Mouse (Mus musculus) lung, postnatal 0 days (tissue): ENCODE data around the gene Elmo1. TPM values are rescaled to one million over a fixed set of nuclear protein-coding genes. Genes with fewer than 3 reads are reported as not detected.

ENCODE experiments used
- ATAC-seq: fragments of 200-750 bp; cut with Nextera tagmentation; 2 replicates; pipeline ENCODE4 v1.8.0; 2017; ENCODE audit warnings: moderate library complexity
- DNase-seq: peaks from one replicate; pipeline ENCODE4 v3.0.0-alpha.2; 2016; ENCODE audit warnings: low spot score
- H3K27ac ChIP-seq: fragments of 300-500 bp; sonication (generic); 2 replicates; pipeline ENCODE4 v1.5.1; 2014; ENCODE audit warnings: antibody characterized with exemption, mild to moderate bottlenecking, low read length, mixed read lengths
- H3K27me3 ChIP-seq: fragments of 300-500 bp; sonication (generic); replicated peaks from 2 replicates; pipeline ENCODE4 v1.6.1; 2014; ENCODE audit warnings: low read length, mixed read lengths; ENCODE audit not compliant: insufficient read depth
- H3K36me3 ChIP-seq: fragments of 300-500 bp; sonication (generic); 2 replicates; pipeline ENCODE4 v1.6.1; 2014; ENCODE audit warnings: low read length, mixed read lengths; ENCODE audit not compliant: insufficient read depth
- H3K4me1 ChIP-seq: fragments of 300-500 bp; sonication (generic); 2 replicates; pipeline ENCODE4 v1.6.1; 2014; ENCODE audit warnings: antibody characterized with exemption, low read depth, low read length, mixed read lengths; ENCODE audit not compliant: insufficient read depth
- H3K4me2 ChIP-seq: fragments of 300-500 bp; sonication (generic); replicated peaks from 2 replicates; pipeline ENCODE4 v1.6.1; 2014; ENCODE audit warnings: low read depth, mild to moderate bottlenecking, low read length, moderate library complexity, mixed read lengths
- H3K4me3 ChIP-seq: fragments of 300-500 bp; sonication (generic); 2 replicates; pipeline ENCODE4 v1.5.1; 2014; ENCODE audit warnings: low read depth, low read length
- H3K9ac ChIP-seq: fragments of 300-500 bp; sonication (generic); replicated peaks from 2 replicates; pipeline ENCODE4 v1.6.1; 2014; ENCODE audit warnings: low read depth, mild to moderate bottlenecking
- H3K9me3 ChIP-seq: fragments of 300-500 bp; sonication (generic); 2 replicates; pipeline ENCODE4 v1.6.1; 2016; ENCODE audit warnings: low read length, mixed read lengths
- CTCF ChIP-seq: IDR thresholded peaks from 2 replicates; pipeline ENCODE4 v1.5.1; 2016; ENCODE audit warnings: antibody characterized with exemption, mild to moderate bottlenecking
- EP300 ChIP-seq: IDR thresholded peaks from 2 replicates; pipeline ENCODE4 v1.6.1; 2016; ENCODE audit warnings: antibody characterized with exemption, mild to moderate bottlenecking, control low read depth
- WGBS: fragments of 180-500 bp; shearing (Covaris S2); extraction: QIAGEN DNeasy Blood & Tissue Kit; methylation state at CpG from one replicate; pipeline ENCODE4 v1.1.7; 2014; 5-methylcytosine and 5-hydroxymethylcytosine counted together
- polyA plus RNA-seq: library from polyadenylated mRNA; unstranded; fragments of >200 nt; fragmentation: Nextera tagmentation; extraction: Ambion mirVana; gene quantifications from 2 replicates; pipeline ENCODE4 v1.2.1, GENCODE M21; 2015

Gene Elmo1
- polyA plus RNA-seq, 1 experiment from 2014 or later, result 20.8 TPM

DNA sequence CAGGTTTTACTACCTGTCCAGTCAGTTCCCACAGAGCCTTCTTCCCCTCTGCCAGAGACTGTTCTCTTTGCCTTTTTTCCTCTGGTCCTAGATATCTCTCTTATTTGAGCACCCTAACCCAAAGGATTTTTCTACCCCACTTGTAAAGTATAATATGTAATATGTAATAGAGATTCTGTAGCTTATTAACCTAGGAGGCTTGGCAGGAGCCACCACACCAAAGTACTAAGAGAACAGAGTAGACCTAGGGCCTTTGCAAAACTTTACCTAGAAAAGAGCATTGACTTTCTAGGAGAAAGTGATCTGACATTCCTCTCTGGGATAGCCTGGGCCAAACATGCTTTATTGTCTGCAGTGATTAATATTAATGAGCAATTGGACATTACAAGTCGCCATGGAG, 433.3 kb downstream of the Elmo1 start:
- 71% methylated on average over 1 of the region's 1 CpGs for WGBS
- Histone ChIP-seq H3K27me3 (no peaks in the 10 kb centered on the region), H3K27ac (no peak overlapping the region), H3K4me3 (no peak overlapping the region), H3K4me1 (no peaks in the 10 kb centered on the region), H3K4me2 (no peak overlapping the region), H3K9ac (no peak overlapping the region), H3K9me3 (no peaks in the 10 kb centered on the region), H3K36me3 (no peaks in the 10 kb centered on the region)
- no peak for DNase-seq
- ATAC-seq, result no peak
- TF ChIP-seq EP300 (no peak), CTCF (no peak)

DNA sequence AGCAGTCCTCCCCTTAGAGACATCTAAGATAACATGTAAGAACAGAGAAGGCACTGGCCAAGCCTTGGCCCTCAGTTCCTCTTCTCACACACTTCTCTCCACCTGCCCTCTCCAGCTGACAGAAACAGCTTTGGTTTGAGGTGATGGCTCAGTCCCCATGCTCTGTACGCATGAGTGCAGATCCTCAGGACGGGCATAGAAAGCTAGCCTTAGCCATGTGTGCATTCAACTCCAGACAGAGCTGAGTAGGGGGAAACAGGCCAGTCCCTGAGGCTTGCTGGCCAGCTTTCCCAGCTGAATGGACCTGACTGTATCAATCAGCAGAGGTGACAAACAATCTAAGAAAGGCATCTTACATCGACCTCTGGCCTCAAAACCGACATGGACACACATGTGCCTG, 435.4 kb downstream of the Elmo1 start:
- TF ChIP-seq EP300 (no peak), CTCF (no peak)
- ATAC-seq, result no peak
- no peak for DNase-seq
- no peaks in the 10 kb centered on the region for H3K9me3 ChIP-seq
- no peak overlapping the region for H3K4me3 ChIP-seq
- H3K4me1 ChIP-seq, result no peaks in the 10 kb centered on the region
- H3K36me3 ChIP-seq, result no peaks in the 10 kb centered on the region
- no peak overlapping the region for H3K27ac ChIP-seq
- H3K27me3 ChIP-seq, result no peaks in the 10 kb centered on the region
- H3K4me2 ChIP-seq, result no peak overlapping the region
- no peak overlapping the region for H3K9ac ChIP-seq
- 82% methylated on average over 4 of the region's 4 CpGs for WGBS

DNA sequence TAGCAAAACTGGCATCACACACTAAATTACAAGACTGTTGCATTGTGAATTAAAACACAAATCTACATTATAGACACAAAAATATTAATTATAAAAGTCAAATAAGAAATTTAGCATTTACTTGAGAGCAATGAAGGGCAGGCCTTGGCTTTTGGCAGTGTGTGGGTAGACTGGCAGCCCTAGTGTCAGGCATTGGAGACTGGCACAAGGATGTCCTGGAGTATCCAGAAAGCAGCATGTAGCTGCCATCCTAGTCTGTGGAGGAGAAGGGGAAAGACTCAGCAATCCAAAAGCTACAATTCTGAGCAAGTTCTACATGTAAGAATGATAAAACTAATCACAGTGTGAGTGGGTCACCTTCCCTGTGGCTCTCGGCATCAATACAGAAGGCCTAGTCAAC, 446.7 kb downstream of the Elmo1 start:
- H3K27ac ChIP-seq, result no peak overlapping the region
- DNase-seq (no peak), ATAC-seq (no peak)
- H3K9me3 ChIP-seq, result no peaks in the 10 kb centered on the region
- WGBS, result 95% methylated on average over 1 of the region's 1 CpGs
- no peaks in the 10 kb centered on the region for H3K36me3 ChIP-seq
- no peak overlapping the region for H3K4me3 ChIP-seq
- TF ChIP-seq CTCF, result no peak
- no peak for TF ChIP-seq EP300
- no peak overlapping the region for H3K9ac ChIP-seq
- H3K27me3 ChIP-seq, result no peaks in the 10 kb centered on the region
- H3K4me2 ChIP-seq, result no peak overlapping the region
- no peaks in the 10 kb centered on the region for H3K4me1 ChIP-seq

DNA sequence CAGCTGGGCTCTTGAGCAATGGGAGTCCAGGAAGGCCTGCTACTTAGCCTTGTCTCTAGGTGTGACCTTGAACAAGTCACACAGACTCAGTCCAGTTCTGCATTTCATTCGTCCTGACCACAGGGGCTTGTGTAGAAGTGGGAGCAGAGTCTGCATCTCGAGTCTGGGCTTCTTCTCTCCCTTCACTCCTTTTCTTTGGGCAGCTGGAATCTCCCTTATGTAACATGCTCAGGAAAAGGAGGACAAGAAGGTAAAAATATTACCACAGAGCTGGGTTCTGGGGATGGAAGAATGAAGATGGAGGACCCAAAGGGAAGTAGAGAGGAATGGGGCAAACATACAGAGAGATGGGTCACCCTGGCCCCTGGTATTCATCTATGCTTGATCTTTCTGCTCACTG, 447.1 kb downstream of the Elmo1 start:
- TF ChIP-seq EP300, result no peak
- TF ChIP-seq CTCF, result no peak
- WGBS, result 73% methylated on average over 2 of the region's 2 CpGs
- H3K9me3 ChIP-seq, result no peaks in the 10 kb centered on the region

DNA sequence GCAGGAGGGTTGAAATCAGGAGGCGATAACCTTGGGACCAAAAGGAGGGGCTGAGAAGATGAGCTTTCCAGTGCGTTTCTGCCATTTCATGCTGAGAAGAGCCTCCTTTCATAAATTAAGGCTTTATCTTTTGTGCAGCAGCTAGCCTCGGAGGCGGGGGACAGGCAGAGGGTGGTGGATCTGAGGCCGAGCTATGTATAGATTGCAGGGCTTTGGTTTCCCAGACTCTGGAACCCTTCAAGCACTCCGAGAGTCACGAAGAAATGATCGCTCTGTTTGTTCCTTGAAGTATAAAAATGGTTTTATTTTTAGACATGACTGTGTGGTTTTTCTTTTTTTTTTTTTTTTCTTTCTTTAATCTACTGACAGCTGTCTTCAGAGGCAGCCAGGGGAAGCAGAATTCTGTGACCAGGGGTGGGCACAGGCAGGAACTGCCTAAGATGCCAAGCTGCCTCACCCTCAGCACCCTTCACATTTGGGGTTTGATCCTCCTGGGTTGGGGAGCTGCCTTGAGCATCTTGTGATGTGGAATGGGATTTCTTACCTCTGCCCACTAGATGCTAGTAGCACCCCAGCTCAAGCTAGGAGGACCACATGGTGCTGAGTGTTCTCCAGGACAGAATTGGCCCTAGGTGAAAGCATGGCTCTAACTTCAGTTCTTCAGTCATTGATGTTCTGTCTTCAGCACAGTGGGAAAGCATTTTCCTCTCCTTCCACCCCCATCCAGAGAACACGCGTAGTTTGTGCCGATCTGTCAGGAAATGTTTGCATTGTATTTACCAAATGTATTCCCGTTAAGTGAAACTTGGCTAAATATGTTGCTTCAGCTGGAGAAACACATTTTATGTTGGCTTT, 448.0 kb downstream of the Elmo1 start:
- Histone ChIP-seq H3K27ac (no peak overlapping the region), H3K27me3 (no peaks in the 10 kb centered on the region), H3K4me3 (no peak overlapping the region), H3K9me3 (no peaks in the 10 kb centered on the region), H3K9ac (no peak overlapping the region), H3K4me1 (no peaks in the 10 kb centered on the region), H3K36me3 (no peaks in the 10 kb centered on the region), H3K4me2 (no peak overlapping the region)
- ATAC-seq (no peak), DNase-seq (no peak)
- TF ChIP-seq CTCF, result no peak
- TF ChIP-seq EP300, result no peak
- 48% methylated on average over 12 of the region's 12 CpGs for WGBS

More for the DNA sequence above, 447.1 kb downstream of the Elmo1 start:
- no peak overlapping the region for H3K27ac ChIP-seq
- no peaks in the 10 kb centered on the region for H3K27me3 ChIP-seq
- H3K36me3 ChIP-seq, result no peaks in the 10 kb centered on the region
- DNase-seq (no peak), ATAC-seq (no peak)
- H3K4me1 ChIP-seq, result no peaks in the 10 kb centered on the region
- no peak overlapping the region for H3K4me3 ChIP-seq
- no peak overlapping the region for H3K9ac ChIP-seq
- no peak overlapping the region for H3K4me2 ChIP-seq

DNA sequence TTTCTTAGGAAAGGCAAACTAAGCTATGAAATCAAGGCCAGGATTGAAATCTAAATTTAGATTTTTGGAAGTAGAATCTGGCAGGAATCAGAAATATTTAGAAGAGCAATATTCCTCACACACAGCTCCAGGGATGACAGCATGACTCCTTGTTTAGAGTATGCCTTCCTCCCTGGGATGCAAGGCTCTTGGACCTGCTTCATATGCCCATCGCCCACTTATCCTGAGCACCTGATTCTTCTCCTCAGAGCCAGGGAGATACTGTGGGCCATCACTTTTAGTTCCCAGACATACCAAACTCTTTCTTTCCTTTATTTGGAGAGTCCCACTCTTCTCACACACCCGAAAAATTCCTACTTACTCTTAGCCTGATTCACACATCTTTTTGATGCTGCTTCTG, 449.2 kb downstream of the Elmo1 start:
- H3K27me3 ChIP-seq, result no peaks in the 10 kb centered on the region
- H3K4me1 ChIP-seq, result no peaks in the 10 kb centered on the region
- TF ChIP-seq EP300 (no peak), CTCF (no peak)
- H3K9me3 ChIP-seq, result no peaks in the 10 kb centered on the region
- ATAC-seq (no peak), DNase-seq (no peak)
- no peak overlapping the region for H3K4me2 ChIP-seq
- H3K4me3 ChIP-seq, result no peak overlapping the region
- H3K27ac ChIP-seq, result no peak overlapping the region
- no peak overlapping the region for H3K9ac ChIP-seq
- H3K36me3 ChIP-seq, result no peaks in the 10 kb centered on the region
- WGBS, result 84% methylated on average over 2 of the region's 2 CpGs
